Mouse (Mus musculus) testis, adult 10 weeks (tissue): Measurements from ENCODE around the gene Inpp4b. TPM values are rescaled to one million over a fixed set of nuclear protein-coding genes. Genes with fewer than 3 reads are reported as not detected.

Experiments
- polyA plus RNA-seq: library from polyadenylated mRNA; stranded (reverse); fragments of 350-450 nt; fragmentation: Illumina TruSeq; extraction: RNeasy Lipid Tissue Mini Kit (QIAGEN cat#74804); gene quantifications from one replicate; pipeline ENCODE4 v1.2.3, GENCODE M21; 2014; ENCODE audit warnings: low read depth, low replicate concordance

The Inpp4b gene
- polyA plus RNA-seq: 6.3 TPM

GRCm38 (mm10) chr8:81342236-81342998, at the start of gene Inpp4b:
Inpp4b (plus strand) TSS chr8:81342556.

